In the genomic region with DNA sequence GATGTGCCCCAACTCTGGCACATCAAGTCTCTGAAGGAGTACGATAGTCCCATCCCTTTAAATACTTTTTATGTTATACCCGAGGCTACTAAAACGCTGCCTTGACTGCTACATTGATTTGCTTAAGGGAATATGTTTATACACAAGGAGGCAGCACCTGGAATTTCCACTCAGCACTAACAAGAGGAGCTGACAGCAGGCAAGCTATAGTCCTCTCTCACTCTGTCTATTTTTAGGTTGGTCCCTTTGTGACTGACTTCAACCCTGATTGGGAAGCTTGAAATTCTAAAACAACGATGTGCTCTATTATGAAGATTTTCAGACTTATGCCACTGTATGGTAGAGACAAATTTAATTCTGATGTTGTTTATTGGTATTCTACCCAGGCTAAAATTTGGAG, we compare ENCODE assay signal across 17 mouse cellular contexts. TPM values are rescaled to one million over a fixed set of nuclear protein-coding genes. Genes with fewer than 3 reads are reported as not detected.
"Had no signal": no experiment of that assay in that cellular context is flagged by ENCODE, and none has a peak within 500 bp of the region (broad histone marks: within the 10 kb centered on the region; RNA-seq: fewer than 3 reads in every experiment).

No protein-coding gene starts in this region.

- H3K9ac ChIP-seq: limb, embryonic 15.5 days; liver, embryonic 12.5 days; lung, embryonic 14.5 days; neural tube, embryonic 15.5 days had no signal

- H3K27ac ChIP-seq: left cerebral cortex, adult 2 months; limb, embryonic 15.5 days; liver, embryonic 12.5 days; midbrain, embryonic 10.5 days; neural tube, embryonic 15.5 days had no signal

- H3K4me1 ChIP-seq: limb, embryonic 15.5 days; liver, embryonic 12.5 days; neural tube, embryonic 15.5 days had no signal

- H3K9me3 ChIP-seq: limb, embryonic 15.5 days; liver, embryonic 12.5 days; midbrain, embryonic 10.5 days; neural tube, embryonic 15.5 days had no signal

- DNase-seq: kidney, postnatal 10 days; kidney, postnatal 4 days; lung, embryonic 14.5 days; lung, postnatal 10 days; lung, postnatal 4 days; right cerebral cortex, adult 18-20 months; right cerebral cortex, postnatal 25 days; thymus, postnatal 36 days had no signal

- H3K4me3 ChIP-seq: left cerebral cortex, adult 2 months; limb, embryonic 15.5 days; liver, embryonic 12.5 days; midbrain, embryonic 10.5 days; myocyte; neural tube, embryonic 15.5 days had no signal

- H3K27me3 ChIP-seq: limb, embryonic 15.5 days; liver, embryonic 12.5 days; neural tube, embryonic 15.5 days had no signal

- H3K36me3 ChIP-seq: limb, embryonic 15.5 days; liver, embryonic 12.5 days; midbrain, embryonic 10.5 days; neural tube, embryonic 15.5 days had no signal

- H3K4me2 ChIP-seq: limb, embryonic 15.5 days; liver, embryonic 12.5 days; lung, embryonic 14.5 days; neural tube, embryonic 15.5 days had no signal

- ATAC-seq: liver, embryonic 12.5 days had no signal

RNA-seq across cellular contexts. Expression of gene Kcna4, which starts 15.6 kb away (rescaled TPM):
- total RNA-seq: megakaryocyte, adult 5-6 weeks had no signal
- polyA plus RNA-seq: small intestine, adult 2 months; thymus, postnatal 0 days had no signal
